Mouse (Mus musculus): ENCODE results near the gene Akap6. TPM values are rescaled to one million over a fixed set of nuclear protein-coding genes. Genes with fewer than 3 reads are reported as not detected.
A peak's percentile ranks its signal among the peaks of the same experiment; 100 is the strongest.

The Akap6 gene
- polyA plus RNA-seq, 1 experiment from 2014 or later = 10.8 TPM

GRCm38 (mm10) chr12:52691552-52691951, 7.6 kb upstream of the Akap6 start:
- no peaks in the 10 kb centered on the region for H3K9me3 ChIP-seq (replicated peaks; ENCODE audit: control insufficient read depth, low read length)
- WGBS = 82% methylated on average over 1 of the region's 1 CpGs
- H3K4me3 ChIP-seq (ENCODE audit: low read length) = no peak overlapping the region
- no peak overlapping the region for H3K27ac ChIP-seq (ENCODE audit: low read length)
- no peak overlapping the region for H3K9ac ChIP-seq (ENCODE audit: low read length)
- no peaks in the 10 kb centered on the region for H3K36me3 ChIP-seq (ENCODE audit: control insufficient read depth, insufficient read depth)
- H3K4me1 ChIP-seq (ENCODE audit: control insufficient read depth, insufficient read depth, low read length) = peaks cover 4% of the 10 kb centered on the region; the same call in 1 of the 2 replicates
- H3K4me2 ChIP-seq (ENCODE audit: low read depth, low read length) = no peak overlapping the region
- no peaks in the 10 kb centered on the region for H3K27me3 ChIP-seq (ENCODE audit: control insufficient read depth, insufficient read depth, low read length)
- ATAC-seq (replicated peaks; ENCODE audit: extremely low read depth, insufficient read depth, low FRiP score) = no peak

- ATAC-seq (replicated peaks; ENCODE audit: extremely low read depth, insufficient read depth, low FRiP score) = no peak
- Histone ChIP-seq H3K27ac (ENCODE audit: low read length) (no peak overlapping the region), H3K4me3 (ENCODE audit: low read length) (no peak overlapping the region), H3K9me3 (replicated peaks; ENCODE audit: control insufficient read depth, low read length) (no peaks in the 10 kb centered on the region), H3K4me2 (ENCODE audit: low read depth, low read length) (peak overlapping the region; percentile 13; the same call in 1 of the 2 replicates), H3K9ac (ENCODE audit: low read length) (no peak overlapping the region), H3K36me3 (ENCODE audit: control insufficient read depth, insufficient read depth) (no peaks in the 10 kb centered on the region), H3K27me3 (ENCODE audit: control insufficient read depth, insufficient read depth, low read length) (no peaks in the 10 kb centered on the region), H3K4me1 (ENCODE audit: control insufficient read depth, insufficient read depth, low read length) (peaks cover 4% of the 10 kb centered on the region; the same call in 1 of the 2 replicates)
- 35% methylated on average over 10 of the region's 10 CpGs for WGBS
Measured at GRCm38 (mm10) chr12:52692290-52692974, 6.8 kb upstream of the Akap6 start.

GRCm38 (mm10) chr12:52697407-52698109, 1.6 kb upstream of the Akap6 start:
- 42% methylated on average over 3 of the region's 3 CpGs for WGBS
- no peak overlapping the region for H3K9ac ChIP-seq (ENCODE audit: low read length)

GRCm38 (mm10) chr12:52698276-52698930, 780 bp upstream of the Akap6 start:
- Histone ChIP-seq H3K27me3 (ENCODE audit: control insufficient read depth, insufficient read depth, low read length) (no peaks in the 10 kb centered on the region), H3K4me1 (ENCODE audit: control insufficient read depth, insufficient read depth, low read length) (peaks cover 8% of the 10 kb centered on the region; the same call in 1 of the 2 replicates), H3K4me3 (ENCODE audit: low read length) (no peak overlapping the region), H3K4me2 (ENCODE audit: low read depth, low read length) (no peak overlapping the region), H3K9me3 (replicated peaks; ENCODE audit: control insufficient read depth, low read length) (no peaks in the 10 kb centered on the region), H3K36me3 (ENCODE audit: control insufficient read depth, insufficient read depth) (no peaks in the 10 kb centered on the region), H3K27ac (ENCODE audit: low read length) (no peak overlapping the region), H3K9ac (ENCODE audit: low read length) (no peak overlapping the region)
- no peak for ATAC-seq (replicated peaks; ENCODE audit: extremely low read depth, insufficient read depth, low FRiP score)
- WGBS = 74% methylated on average over 5 of the region's 5 CpGs

More at GRCm38 (mm10) chr12:52697407-52698109, 1.6 kb upstream of the Akap6 start:
- ATAC-seq (replicated peaks; ENCODE audit: extremely low read depth, insufficient read depth, low FRiP score) = no peak
- H3K4me2 ChIP-seq (ENCODE audit: low read depth, low read length) = no peak overlapping the region
- no peak overlapping the region for H3K4me3 ChIP-seq (ENCODE audit: low read length)
- H3K9me3 ChIP-seq (replicated peaks; ENCODE audit: control insufficient read depth, low read length) = no peaks in the 10 kb centered on the region
- H3K36me3 ChIP-seq (ENCODE audit: control insufficient read depth, insufficient read depth) = no peaks in the 10 kb centered on the region
- no peak overlapping the region for H3K27ac ChIP-seq (ENCODE audit: low read length)
- H3K27me3 ChIP-seq (ENCODE audit: control insufficient read depth, insufficient read depth, low read length) = no peaks in the 10 kb centered on the region
- peaks cover 10% of the 10 kb centered on the region for H3K4me1 ChIP-seq (ENCODE audit: control insufficient read depth, insufficient read depth, low read length)

GRCm38 (mm10) chr12:52699961-52700696, 946 bp downstream of the Akap6 start:
- Histone ChIP-seq H3K36me3 (ENCODE audit: control insufficient read depth, insufficient read depth) (no peaks in the 10 kb centered on the region), H3K9ac (ENCODE audit: low read length) (peak overlapping the region; percentile 11; the same call in 1 of the 2 replicates), H3K27me3 (ENCODE audit: control insufficient read depth, insufficient read depth, low read length) (no peaks in the 10 kb centered on the region), H3K27ac (ENCODE audit: low read length) (no peak overlapping the region), H3K9me3 (replicated peaks; ENCODE audit: control insufficient read depth, low read length) (no peaks in the 10 kb centered on the region), H3K4me2 (ENCODE audit: low read depth, low read length) (peak overlapping the region; percentile 58; the same call in 1 of the 2 replicates), H3K4me3 (ENCODE audit: low read length) (no peak overlapping the region), H3K4me1 (ENCODE audit: control insufficient read depth, insufficient read depth, low read length) (peaks cover 8% of the 10 kb centered on the region; the same call in 1 of the 2 replicates)
- WGBS = 58% methylated on average over 15 of the region's 15 CpGs
- ATAC-seq (replicated peaks; ENCODE audit: extremely low read depth, insufficient read depth, low FRiP score) = no peak

- H3K36me3 ChIP-seq (ENCODE audit: control insufficient read depth, insufficient read depth) = no peaks in the 10 kb centered on the region
- 53% methylated on average over 15 of the region's 15 CpGs for WGBS
- no peaks in the 10 kb centered on the region for H3K27me3 ChIP-seq (ENCODE audit: control insufficient read depth, insufficient read depth, low read length)
- peak overlapping the region; percentile 34 for H3K4me3 ChIP-seq (ENCODE audit: low read length)
- H3K9me3 ChIP-seq (replicated peaks; ENCODE audit: control insufficient read depth, low read length) = no peaks in the 10 kb centered on the region
- peak overlapping the region; percentile 58 for H3K4me2 ChIP-seq (ENCODE audit: low read depth, low read length)
- H3K9ac ChIP-seq (ENCODE audit: low read length) = peak overlapping the region; percentile 18
- ATAC-seq (replicated peaks; ENCODE audit: extremely low read depth, insufficient read depth, low FRiP score) = peak; percentile 45; the same call in 1 of the 2 replicates
- 0 out of 2 replicates have a peak overlapping the region, but pooled peaks have one; percentile 14 for H3K27ac ChIP-seq (ENCODE audit: low read length)
- peaks cover 8% of the 10 kb centered on the region; the same call in 1 of the 2 replicates for H3K4me1 ChIP-seq (ENCODE audit: control insufficient read depth, insufficient read depth, low read length)
Measured at GRCm38 (mm10) chr12:52700697-52701191, 1.6 kb downstream of the Akap6 start.

- H3K4me3 ChIP-seq (ENCODE audit: low read length) = peak overlapping the region; percentile 34
- no peaks in the 10 kb centered on the region for H3K27me3 ChIP-seq (ENCODE audit: control insufficient read depth, insufficient read depth, low read length)
- 34% methylated on average over 9 of the region's 9 CpGs for WGBS
- ATAC-seq (replicated peaks; ENCODE audit: extremely low read depth, insufficient read depth, low FRiP score) = peak; percentile 52; the same call in 1 of the 2 replicates
- peaks cover 8% of the 10 kb centered on the region; the same call in 1 of the 2 replicates for H3K4me1 ChIP-seq (ENCODE audit: control insufficient read depth, insufficient read depth, low read length)
- 0 out of 2 replicates have a peak overlapping the region, but pooled peaks have one; percentile 14 for H3K27ac ChIP-seq (ENCODE audit: low read length)
- no peaks in the 10 kb centered on the region for H3K36me3 ChIP-seq (ENCODE audit: control insufficient read depth, insufficient read depth)
- H3K9ac ChIP-seq (ENCODE audit: low read length) = peak overlapping the region; percentile 18; the same call in 1 of the 2 replicates
- H3K9me3 ChIP-seq (replicated peaks; ENCODE audit: control insufficient read depth, low read length) = no peaks in the 10 kb centered on the region
- H3K4me2 ChIP-seq (ENCODE audit: low read depth, low read length) = peak overlapping the region; percentile 58
Measured at GRCm38 (mm10) chr12:52701201-52701641, 2.0 kb downstream of the Akap6 start.

- Histone ChIP-seq H3K27ac (ENCODE audit: low read length) (no peak overlapping the region), H3K9me3 (replicated peaks; ENCODE audit: control insufficient read depth, low read length) (no peaks in the 10 kb centered on the region), H3K27me3 (ENCODE audit: control insufficient read depth, insufficient read depth, low read length) (no peaks in the 10 kb centered on the region), H3K4me2 (ENCODE audit: low read depth, low read length) (no peak overlapping the region), H3K9ac (ENCODE audit: low read length) (no peak overlapping the region), H3K4me3 (ENCODE audit: low read length) (no peak overlapping the region), H3K4me1 (ENCODE audit: control insufficient read depth, insufficient read depth, low read length) (peaks cover 8% of the 10 kb centered on the region; the same call in 1 of the 2 replicates), H3K36me3 (ENCODE audit: control insufficient read depth, insufficient read depth) (no peaks in the 10 kb centered on the region)
- no peak for ATAC-seq (replicated peaks; ENCODE audit: extremely low read depth, insufficient read depth, low FRiP score)
- 68% methylated on average over 12 of the region's 12 CpGs for WGBS
Measured at GRCm38 (mm10) chr12:52702368-52702967, 3.3 kb downstream of the Akap6 start.
